Mouse (Mus musculus) heart, postnatal 0 days (tissue): Measurements from ENCODE around the gene Syde1.

Experiments
- CTCF ChIP-seq: IDR thresholded peaks from 2 replicates; pipeline ENCODE4 v1.5.1; 2016; ENCODE audit warnings: antibody characterized with exemption, control low read depth, low read depth
- EP300 ChIP-seq: IDR thresholded peaks from 2 replicates; pipeline ENCODE4 v1.6.1; 2016; ENCODE audit warnings: antibody characterized with exemption, low read depth

- no peak for TF ChIP-seq CTCF
- TF ChIP-seq EP300: no peak
These were observed 26.2 kb upstream of the Syde1 start, which contains the start of gene Olfr1357 for GRCm38 (mm10) chr10:78617974-78618373.
